Mouse (Mus musculus) liver, embryonic 16.5 days (tissue): ENCODE measurements around the gene Arl10. TPM values are rescaled to one million over a fixed set of nuclear protein-coding genes. Genes with fewer than 3 reads are reported as not detected.

ENCODE experiments used
- ATAC-seq: fragments of 200-750 bp; cut with Nextera tagmentation; 2 replicates; pipeline ENCODE4 v1.8.0; 2017; ENCODE audit warnings: low read depth, mild to moderate bottlenecking, moderate number of reproducible peaks, moderate library complexity
- H3K27ac ChIP-seq: fragments of 300-500 bp; sonication (generic); 2 replicates; pipeline ENCODE4 v1.5.1; 2014; ENCODE audit warnings: mild to moderate bottlenecking, low read length
- H3K27me3 ChIP-seq: fragments of 300-500 bp; sonication (generic); 2 replicates; pipeline ENCODE4 v1.6.1; 2014; ENCODE audit warnings: low read depth, low read length, mixed read lengths; ENCODE audit not compliant: control insufficient read depth, insufficient read depth
- H3K36me3 ChIP-seq: fragments of 300-500 bp; sonication (generic); 2 replicates; pipeline ENCODE4 v1.6.1; 2014; ENCODE audit warnings: mild to moderate bottlenecking; ENCODE audit not compliant: control insufficient read depth, insufficient read depth
- H3K4me1 ChIP-seq: fragments of 300-500 bp; sonication (generic); 2 replicates; pipeline ENCODE4 v1.6.1; 2014; ENCODE audit warnings: low read depth, low read length, mixed read lengths; ENCODE audit not compliant: control insufficient read depth
- H3K4me2 ChIP-seq: fragments of 300-500 bp; sonication (generic); 2 replicates; pipeline ENCODE4 v1.6.1; 2014; ENCODE audit warnings: low read depth, low read length, mixed read lengths
- H3K4me3 ChIP-seq: fragments of 300-500 bp; sonication (generic); 2 replicates; pipeline ENCODE4 v1.5.1; 2014; ENCODE audit warnings: low read depth, mild to moderate bottlenecking, low read length
- H3K9ac ChIP-seq: fragments of 300-500 bp; sonication (generic); 2 replicates; pipeline ENCODE4 v1.6.1; 2014; ENCODE audit warnings: low read depth, low read length
- H3K9me3 ChIP-seq: fragments of 300-500 bp; sonication (generic); replicated peaks from 2 replicates; pipeline ENCODE4 v1.6.1; 2016; ENCODE audit warnings: low read length; ENCODE audit not compliant: control insufficient read depth
- WGBS: fragments of 180-500 bp; shearing (Covaris S2); extraction: QIAGEN DNeasy Blood & Tissue Kit; methylation state at CpG from one replicate; pipeline ENCODE4 v1.1.7; 2014; ENCODE audit not compliant: insufficient replicate concordance; 5-methylcytosine and 5-hydroxymethylcytosine counted together
- polyA plus RNA-seq: library from polyadenylated mRNA; unstranded; fragments of >200 nt; fragmentation: Nextera tagmentation; extraction: Ambion mirVana; gene quantifications from 2 replicates; pipeline ENCODE4 v1.2.1, GENCODE M21; 2015

Gene Arl10
- polyA plus RNA-seq, 1 experiment from 2014 or later = 8.4 TPM

- Histone ChIP-seq H3K4me1 (peaks cover 12% of the 10 kb centered on the region), H3K36me3 (no peaks in the 10 kb centered on the region), H3K4me3 (no peak overlapping the region), H3K9me3 (no peaks in the 10 kb centered on the region), H3K9ac (no peak overlapping the region), H3K27ac (no peak overlapping the region), H3K27me3 (no peaks in the 10 kb centered on the region), H3K4me2 (no peak overlapping the region)
- 72% methylated on average over 4 of the region's 4 CpGs for WGBS
- ATAC-seq = no peak
Observed at GRCm38 (mm10) chr13:54572621-54573020, 2.2 kb upstream of the Arl10 start.

- no peak for ATAC-seq
- Histone ChIP-seq H3K4me1 (peaks cover 16% of the 10 kb centered on the region), H3K9me3 (no peaks in the 10 kb centered on the region), H3K27me3 (no peaks in the 10 kb centered on the region), H3K27ac (0 out of 2 replicates have a peak overlapping the region, but pooled peaks have one; percentile 47), H3K36me3 (no peaks in the 10 kb centered on the region), H3K9ac (peak overlapping the region; percentile 79), H3K4me3 (peak overlapping the region; percentile 81), H3K4me2 (peak overlapping the region; percentile 91)
- WGBS = 4% methylated on average over 19 of the region's 19 CpGs
Observed at GRCm38 (mm10) chr13:54575489-54575888, 674 bp downstream of the Arl10 start.

- Histone ChIP-seq H3K4me2 (no peak overlapping the region), H3K9me3 (no peaks in the 10 kb centered on the region), H3K36me3 (0 out of 2 replicates have a peak, but pooled peaks cover under 1% of the 10 kb centered on the region), H3K27ac (0 out of 2 replicates have a peak overlapping the region, but pooled peaks have one; percentile 7), H3K4me3 (no peak overlapping the region), H3K4me1 (peaks cover 16% of the 10 kb centered on the region), H3K9ac (no peak overlapping the region), H3K27me3 (no peaks in the 10 kb centered on the region)
- ATAC-seq = no peak
- WGBS = 53% methylated on average over 21 of the region's 21 CpGs
Observed at GRCm38 (mm10) chr13:54577652-54578507, 3.1 kb downstream of the Arl10 start.

GRCm38 (mm10) chr13:54581385-54581784 lies 6.6 kb downstream of the Arl10 start:
- Histone ChIP-seq H3K4me3 (no peak overlapping the region), H3K9ac (no peak overlapping the region), H3K4me2 (no peak overlapping the region), H3K27me3 (no peaks in the 10 kb centered on the region), H3K9me3 (no peaks in the 10 kb centered on the region), H3K4me1 (peaks cover 4% of the 10 kb centered on the region), H3K36me3 (peaks cover 7% of the 10 kb centered on the region), H3K27ac (no peak overlapping the region)
- ATAC-seq = no peak
- 68% methylated on average over 2 of the region's 2 CpGs for WGBS

GRCm38 (mm10) chr13:54582126-54582525 lies 7.3 kb downstream of the Arl10 start:
- Histone ChIP-seq H3K4me1 (peaks cover 4% of the 10 kb centered on the region), H3K27me3 (no peaks in the 10 kb centered on the region), H3K27ac (no peak overlapping the region), H3K4me3 (no peak overlapping the region), H3K9me3 (no peaks in the 10 kb centered on the region), H3K36me3 (peaks cover 7% of the 10 kb centered on the region), H3K4me2 (no peak overlapping the region), H3K9ac (no peak overlapping the region)
- no peak for ATAC-seq
- WGBS = 62% methylated on average over 10 of the region's 10 CpGs

- no peak overlapping the region for H3K4me3 ChIP-seq
- peaks cover 4% of the 10 kb centered on the region for H3K4me1 ChIP-seq
- no peaks in the 10 kb centered on the region for H3K27me3 ChIP-seq
- H3K27ac ChIP-seq = no peak overlapping the region
- WGBS = 76% methylated on average over 5 of the region's 5 CpGs
- no peak for ATAC-seq
- H3K36me3 ChIP-seq = peaks cover 7% of the 10 kb centered on the region
- H3K9me3 ChIP-seq = no peaks in the 10 kb centered on the region
- no peak overlapping the region for H3K4me2 ChIP-seq
- no peak overlapping the region for H3K9ac ChIP-seq
Observed at GRCm38 (mm10) chr13:54582860-54583259, 8.0 kb downstream of the Arl10 start.

- H3K27me3 ChIP-seq = no peaks in the 10 kb centered on the region
- no peak overlapping the region for H3K4me3 ChIP-seq
- no peak overlapping the region for H3K27ac ChIP-seq
- WGBS = 76% methylated on average over 11 of the region's 11 CpGs
- ATAC-seq = no peak
- H3K9ac ChIP-seq = no peak overlapping the region
- peaks cover 3% of the 10 kb centered on the region for H3K4me1 ChIP-seq
- no peaks in the 10 kb centered on the region for H3K9me3 ChIP-seq
- H3K4me2 ChIP-seq = no peak overlapping the region
- H3K36me3 ChIP-seq = peaks cover 7% of the 10 kb centered on the region
Observed at GRCm38 (mm10) chr13:54585831-54586230, 11.0 kb downstream of the Arl10 start.

- no peaks in the 10 kb centered on the region for H3K27me3 ChIP-seq
- H3K4me2 ChIP-seq = peak overlapping the region; percentile 86
- H3K4me1 ChIP-seq = peaks cover 10% of the 10 kb centered on the region
- no peaks in the 10 kb centered on the region for H3K9me3 ChIP-seq
- 0 out of 2 replicates have a peak, but pooled peaks have one; percentile 10 for ATAC-seq
- WGBS = 1% methylated on average over 24 of the region's 24 CpGs
- H3K9ac ChIP-seq = peak overlapping the region; percentile 74
- H3K36me3 ChIP-seq = peaks cover under 1% of the 10 kb centered on the region
- peak overlapping the region; percentile 82 for H3K4me3 ChIP-seq
- H3K27ac ChIP-seq = 0 out of 2 replicates have a peak overlapping the region, but pooled peaks have one; percentile 38
Observed at GRCm38 (mm10) chr13:54589414-54589995, 14.7 kb downstream of the Arl10 start.
